Mouse (Mus musculus) stomach, postnatal 0 days (tissue): ENCODE data around the gene Ripply3.

Experiments used
- CTCF ChIP-seq: IDR thresholded peaks from 2 replicates; pipeline ENCODE4 v1.5.1; 2016; ENCODE audit warnings: antibody characterized with exemption, low read depth, mild to moderate bottlenecking, moderate library complexity
- EP300 ChIP-seq: optimal IDR thresholded peaks from 2 replicates; pipeline ENCODE3; 2016; ENCODE audit warnings: antibody characterized with exemption

- TF ChIP-seq CTCF, result no peak
- TF ChIP-seq EP300, result no peak
Observed at GRCm38 (mm10) chr16:94320223-94320622, 8.0 kb upstream of the Ripply3 start.
